Mouse (Mus musculus): Measurements from ENCODE around the gene Hpse2. TPM values are rescaled to one million over a fixed set of nuclear protein-coding genes. Genes with fewer than 3 reads are reported as not detected.

The Hpse2 gene
- polyA plus RNA-seq, 3 experiments from 2014 or later: not detected

GRCm38 (mm10) chr19:42948114-42948636 lies 440.0 kb downstream of the Hpse2 start:
- no peak for ATAC-seq

- no peak for ATAC-seq
These were observed 450.6 kb downstream of the Hpse2 start for GRCm38 (mm10) chr19:42937544-42937943.

GRCm38 (mm10) chr19:42936661-42937193 lies 451.4 kb downstream of the Hpse2 start:
- no peak for ATAC-seq

- no peak for ATAC-seq
These were observed 458.5 kb downstream of the Hpse2 start for GRCm38 (mm10) chr19:42929702-42930101.

GRCm38 (mm10) chr19:42928271-42928670 lies 459.9 kb downstream of the Hpse2 start:
- ATAC-seq: no peak

- no peak for ATAC-seq
These were observed 465.5 kb downstream of the Hpse2 start for GRCm38 (mm10) chr19:42922610-42923009.

GRCm38 (mm10) chr19:42913703-42914102 lies 474.5 kb downstream of the Hpse2 start:
- ATAC-seq: no peak

GRCm38 (mm10) chr19:42909719-42910118 lies 478.4 kb downstream of the Hpse2 start:
- no peak for ATAC-seq

- no peak for ATAC-seq
These were observed 479.6 kb downstream of the Hpse2 start for GRCm38 (mm10) chr19:42908553-42908952.

- ATAC-seq: no peak
These were observed 481.8 kb downstream of the Hpse2 start for GRCm38 (mm10) chr19:42906328-42906727.

- ATAC-seq: no peak
These were observed 483.4 kb downstream of the Hpse2 start for GRCm38 (mm10) chr19:42904726-42905125.

- no peak for ATAC-seq
These were observed 483.9 kb downstream of the Hpse2 start for GRCm38 (mm10) chr19:42904240-42904639.

- no peak for ATAC-seq
These were observed 484.3 kb downstream of the Hpse2 start for GRCm38 (mm10) chr19:42903840-42904239.

GRCm38 (mm10) chr19:42902410-42903021 lies 485.6 kb downstream of the Hpse2 start:
- no peak for ATAC-seq

- no peak for ATAC-seq
These were observed 496.6 kb downstream of the Hpse2 start for GRCm38 (mm10) chr19:42891599-42891998.

- ATAC-seq: no peak
These were observed 510.5 kb downstream of the Hpse2 start for GRCm38 (mm10) chr19:42877653-42878052.

- no peak for ATAC-seq
These were observed 511.6 kb downstream of the Hpse2 start for GRCm38 (mm10) chr19:42876563-42876962.

GRCm38 (mm10) chr19:42869663-42870530 lies 518.3 kb downstream of the Hpse2 start:
- ATAC-seq: no peak

- no peak for ATAC-seq
These were observed 519.0 kb downstream of the Hpse2 start for GRCm38 (mm10) chr19:42868958-42869662.

- ATAC-seq: no peak
These were observed 525.1 kb downstream of the Hpse2 start for GRCm38 (mm10) chr19:42863013-42863412.

GRCm38 (mm10) chr19:42857096-42857495 lies 531.1 kb downstream of the Hpse2 start:
- no peak for ATAC-seq

- ATAC-seq: no peak
These were observed 532.5 kb downstream of the Hpse2 start for GRCm38 (mm10) chr19:42855649-42856048.

- no peak for ATAC-seq
These were observed 537.7 kb downstream of the Hpse2 start for GRCm38 (mm10) chr19:42850444-42850843.
